Mouse (Mus musculus): ENCODE data around the gene Dll1.

The Dll1 gene

GRCm38 (mm10) chr17:15325976-15326842 lies 50.5 kb downstream of the Dll1 start:
- DNase-seq = no peak

- no peak for DNase-seq
These were observed 53.4 kb downstream of the Dll1 start for GRCm38 (mm10) chr17:15323191-15323834.

Measured in right cerebral cortex, postnatal 4 days (tissue).